Mouse (Mus musculus) forebrain, embryonic 13.5 days (tissue): ENCODE measurements around the gene Palm3. TPM values are rescaled to one million over a fixed set of nuclear protein-coding genes. Genes with fewer than 3 reads are reported as not detected.
A peak's percentile ranks its signal among the peaks of the same experiment; 100 is the strongest.

Experiments used
- ATAC-seq: fragments of 200-750 bp; cut with Nextera tagmentation; 2 replicates; pipeline ENCODE4 v1.8.0; 2017
- H3K27ac ChIP-seq: fragments of 300-500 bp; sonication (generic); 2 replicates; pipeline ENCODE4 v1.5.1; 2015; ENCODE audit warnings: inconsistent platforms, mild to moderate bottlenecking, moderate library complexity
- H3K27me3 ChIP-seq: fragments of 300-500 bp; sonication (generic); 2 replicates; pipeline ENCODE4 v1.6.1; 2015; ENCODE audit warnings: mild to moderate bottlenecking, inconsistent platforms
- H3K36me3 ChIP-seq: fragments of 300-500 bp; sonication (generic); 2 replicates; pipeline ENCODE4 v1.6.1; 2015; ENCODE audit warnings: mild to moderate bottlenecking, inconsistent platforms; ENCODE audit not compliant: poor library complexity, severe bottlenecking
- H3K4me1 ChIP-seq: fragments of 300-500 bp; sonication (generic); 2 replicates; pipeline ENCODE4 v1.6.1; 2015; ENCODE audit warnings: inconsistent platforms
- H3K4me2 ChIP-seq: fragments of 300-500 bp; sonication (generic); 2 replicates; pipeline ENCODE4 v1.6.1; 2015; ENCODE audit warnings: inconsistent platforms, mild to moderate bottlenecking, moderate library complexity
- H3K4me3 ChIP-seq: fragments of 300-500 bp; sonication (generic); 2 replicates; pipeline ENCODE4 v1.5.1; 2015; ENCODE audit warnings: mild to moderate bottlenecking, inconsistent platforms
- H3K9ac ChIP-seq: fragments of 300-500 bp; sonication (generic); 2 replicates; pipeline ENCODE4 v1.6.1; 2015; ENCODE audit warnings: mild to moderate bottlenecking, inconsistent platforms
- H3K9me3 ChIP-seq: fragments of 300-500 bp; sonication (generic); replicated peaks from 2 replicates; pipeline ENCODE4 v1.6.1; 2016; ENCODE audit warnings: inconsistent platforms
- WGBS: fragments of 180-500 bp; shearing (Covaris S2); methylation state at CpG from one replicate; pipeline ENCODE4 v1.1.7; 2015; 5-methylcytosine and 5-hydroxymethylcytosine counted together
- polyA plus RNA-seq: library from polyadenylated mRNA; unstranded; fragments of >200 nt; fragmentation: Nextera tagmentation; extraction: Ambion mirVana; gene quantifications from 2 replicates; pipeline ENCODE4 v1.2.1, GENCODE M21; 2015

Gene Palm3
- polyA plus RNA-seq, 1 experiment from 2014 or later, result 2.1 TPM

- peaks cover 48% of the 10 kb centered on the region for H3K27me3 ChIP-seq
Observed at GRCm38 (mm10) chr8:84038015-84038414, 16.7 kb downstream of the Palm3 start.

GRCm38 (mm10) chr8:84039050-84039449, 17.8 kb downstream of the Palm3 start:
- peak; percentile 55 for ATAC-seq
- Histone ChIP-seq H3K4me2 (no peak overlapping the region), H3K27ac (no peak overlapping the region), H3K9me3 (no peaks in the 10 kb centered on the region), H3K4me1 (peaks cover 15% of the 10 kb centered on the region), H3K9ac (no peak overlapping the region), H3K36me3 (no peaks in the 10 kb centered on the region), H3K4me3 (no peak overlapping the region), H3K27me3 (peaks cover 58% of the 10 kb centered on the region)
- 8% methylated on average over 5 of the region's 5 CpGs for WGBS

More at GRCm38 (mm10) chr8:84038015-84038414, 16.7 kb downstream of the Palm3 start:
- Histone ChIP-seq H3K9me3 (no peaks in the 10 kb centered on the region), H3K27ac (no peak overlapping the region), H3K4me2 (no peak overlapping the region), H3K4me3 (no peak overlapping the region), H3K4me1 (peaks cover 14% of the 10 kb centered on the region), H3K36me3 (no peaks in the 10 kb centered on the region), H3K9ac (no peak overlapping the region)
- 78% methylated on average over 5 of the region's 5 CpGs for WGBS
- no peak for ATAC-seq

- Histone ChIP-seq H3K27ac (no peak within 1 kb of the TSS), H3K9ac (peak within 1 kb of the TSS; percentile 34), H3K27me3 (peaks cover 68% of the 10 kb centered on the region), H3K4me2 (peak within 1 kb of the TSS; percentile 60), H3K9me3 (0 out of 2 replicates have a peak, but pooled peaks cover 2% of the 10 kb centered on the region), H3K4me3 (peak within 1 kb of the TSS; percentile 29), H3K36me3 (no peaks in the 10 kb centered on the region), H3K4me1 (peaks cover 24% of the 10 kb centered on the region)
- WGBS, result 3% methylated on average over 40 of the region's 40 CpGs
- ATAC-seq, result peak; percentile 58; the same call in 1 of the 2 replicates
Observed at GRCm38 (mm10) chr8:84042066-84042947, 21.0 kb downstream of the Palm3 start, which contains the start of gene Il27ra. Il27ra (minus strand) TSS chr8:84042589.

- no peak overlapping the region for H3K4me3 ChIP-seq
- no peak overlapping the region for H3K9ac ChIP-seq
- no peak overlapping the region for H3K27ac ChIP-seq
- no peak for ATAC-seq
- peaks cover 67% of the 10 kb centered on the region for H3K27me3 ChIP-seq
- H3K9me3 ChIP-seq, result 0 out of 2 replicates have a peak, but pooled peaks cover 2% of the 10 kb centered on the region
- WGBS, result 36% methylated on average over 12 of the region's 12 CpGs
- peaks cover 24% of the 10 kb centered on the region for H3K4me1 ChIP-seq
- H3K36me3 ChIP-seq, result no peaks in the 10 kb centered on the region
- peak overlapping the region; percentile 60; the same call in 1 of the 2 replicates for H3K4me2 ChIP-seq
Observed at GRCm38 (mm10) chr8:84042948-84043342, 21.7 kb downstream of the Palm3 start.

DNA sequence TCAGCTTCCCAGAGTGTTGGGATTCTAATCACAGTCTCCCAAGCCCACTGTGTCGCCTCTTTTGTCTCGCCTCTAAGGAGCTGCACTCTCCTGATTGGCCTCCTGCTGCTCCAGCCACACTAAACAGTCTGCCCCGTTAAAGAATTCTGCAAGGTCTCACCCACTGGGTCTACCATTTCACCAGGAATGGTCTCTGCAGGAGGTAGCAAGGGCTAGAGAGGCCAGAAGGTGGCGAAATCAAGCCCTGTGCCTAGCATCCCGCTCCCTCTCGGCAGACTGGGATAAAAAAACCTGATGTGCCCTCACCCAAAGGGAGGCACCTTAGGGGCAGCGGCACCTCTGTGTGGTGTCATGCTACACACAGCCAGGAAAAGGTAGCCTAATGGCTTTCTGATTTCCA, 22.8 kb downstream of the Palm3 start:
- Histone ChIP-seq H3K9ac (no peak overlapping the region), H3K4me2 (no peak overlapping the region), H3K9me3 (0 out of 2 replicates have a peak, but pooled peaks cover 2% of the 10 kb centered on the region), H3K4me3 (no peak overlapping the region), H3K4me1 (peaks cover 24% of the 10 kb centered on the region), H3K36me3 (no peaks in the 10 kb centered on the region), H3K27ac (no peak overlapping the region), H3K27me3 (peaks cover 61% of the 10 kb centered on the region)
- ATAC-seq, result no peak
- WGBS, result 5% methylated on average over 7 of the region's 7 CpGs

DNA sequence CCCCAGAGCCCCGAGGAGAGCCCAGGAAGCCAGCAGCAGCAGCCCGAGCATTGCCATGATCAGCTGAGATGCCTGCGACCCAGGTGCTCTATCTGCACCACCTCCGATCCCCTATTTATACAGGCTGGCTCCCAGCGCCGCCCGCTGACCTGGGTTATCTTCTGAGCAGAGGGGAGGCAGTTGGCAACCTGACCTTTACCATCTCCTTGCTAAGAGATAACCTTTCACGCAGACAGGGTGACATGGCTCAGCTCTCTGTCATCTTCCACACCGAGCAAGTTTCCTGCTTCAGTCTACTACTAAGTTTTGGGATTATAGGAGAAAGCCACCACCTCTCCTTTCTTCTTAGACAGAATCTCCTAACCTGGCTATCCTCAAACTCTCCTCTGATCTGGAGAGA, 23.6 kb downstream of the Palm3 start, which contains the start of gene Rln3:
Rln3 (minus strand) TSS at position 101 of the 400 bp plus-strand sequence.
- no peak within 1 kb of the TSS for H3K27ac ChIP-seq
- H3K9me3 ChIP-seq, result 0 out of 2 replicates have a peak, but pooled peaks cover 2% of the 10 kb centered on the region
- H3K36me3 ChIP-seq, result no peaks in the 10 kb centered on the region
- WGBS, result 11% methylated on average over 9 of the region's 9 CpGs
- no peak within 1 kb of the TSS for H3K4me2 ChIP-seq
- peaks cover 61% of the 10 kb centered on the region for H3K27me3 ChIP-seq
- no peak for ATAC-seq
- H3K4me1 ChIP-seq, result peaks cover 21% of the 10 kb centered on the region
- no peak within 1 kb of the TSS for H3K4me3 ChIP-seq
- H3K9ac ChIP-seq, result no peak within 1 kb of the TSS

- no peak overlapping the region for H3K27ac ChIP-seq
- 0 out of 2 replicates have a peak, but pooled peaks cover 2% of the 10 kb centered on the region for H3K9me3 ChIP-seq
- no peak overlapping the region for H3K4me2 ChIP-seq
- H3K4me1 ChIP-seq, result peaks cover 21% of the 10 kb centered on the region
- peaks cover 45% of the 10 kb centered on the region for H3K27me3 ChIP-seq
- no peak overlapping the region for H3K9ac ChIP-seq
- no peak for ATAC-seq
- H3K36me3 ChIP-seq, result no peaks in the 10 kb centered on the region
- 89% methylated on average over 3 of the region's 3 CpGs for WGBS
- H3K4me3 ChIP-seq, result no peak overlapping the region
Observed at GRCm38 (mm10) chr8:84046505-84046904, 25.2 kb downstream of the Palm3 start.

DNA sequence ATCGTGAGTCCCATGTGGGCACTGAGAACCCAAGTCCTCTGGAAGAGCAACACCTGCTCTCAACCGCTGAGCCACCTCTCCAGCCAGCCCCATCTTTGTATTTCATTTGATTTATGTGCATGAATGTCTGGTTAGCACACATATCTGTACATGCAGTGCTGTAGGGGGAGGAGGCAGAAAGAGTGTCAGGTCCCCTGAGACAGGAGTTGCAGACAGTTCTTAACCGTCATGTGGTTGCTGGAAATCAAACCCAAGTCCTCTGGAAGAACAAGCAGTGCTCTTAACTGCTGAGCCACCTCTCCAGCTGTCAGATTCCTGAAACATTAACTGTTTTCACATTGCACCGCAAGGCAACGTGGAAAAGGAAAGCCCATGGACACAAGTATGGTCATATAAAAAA, 26.9 kb downstream of the Palm3 start:
- H3K36me3 ChIP-seq, result no peaks in the 10 kb centered on the region
- 83% methylated on average over 5 of the region's 5 CpGs for WGBS
- no peak overlapping the region for H3K27ac ChIP-seq
- peaks cover 28% of the 10 kb centered on the region for H3K27me3 ChIP-seq
- H3K4me3 ChIP-seq, result no peak overlapping the region
- no peak for ATAC-seq
- 0 out of 2 replicates have a peak, but pooled peaks cover 2% of the 10 kb centered on the region for H3K9me3 ChIP-seq
- no peak overlapping the region for H3K4me2 ChIP-seq
- peaks cover 10% of the 10 kb centered on the region; the same call in 1 of the 2 replicates for H3K4me1 ChIP-seq
- no peak overlapping the region for H3K9ac ChIP-seq

DNA sequence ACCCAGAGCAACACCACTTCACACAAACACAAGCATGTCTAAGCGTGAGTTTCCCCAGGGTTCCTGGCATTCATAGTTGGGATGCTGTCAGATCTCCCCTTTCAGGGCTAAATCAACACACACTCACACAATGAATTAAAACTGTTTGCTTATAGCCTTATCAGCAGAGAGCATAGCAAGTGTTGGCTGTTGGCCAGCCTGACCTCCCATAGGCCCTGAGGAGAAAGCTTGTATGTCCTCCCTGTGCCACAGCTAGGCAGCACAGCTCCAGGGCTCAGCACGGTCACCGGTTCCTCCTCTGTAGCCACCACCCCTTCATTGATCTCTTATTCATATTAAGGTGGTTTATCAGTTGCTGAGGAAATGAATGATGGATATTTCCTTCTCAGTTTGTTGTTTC, 31.5 kb downstream of the Palm3 start:
- Histone ChIP-seq H3K4me2 (no peak overlapping the region), H3K9ac (no peak overlapping the region), H3K36me3 (no peaks in the 10 kb centered on the region), H3K9me3 (no peaks in the 10 kb centered on the region), H3K27me3 (no peaks in the 10 kb centered on the region), H3K4me1 (no peaks in the 10 kb centered on the region), H3K27ac (no peak overlapping the region), H3K4me3 (no peak overlapping the region)
- ATAC-seq, result no peak
- 88% methylated on average over 3 of the region's 3 CpGs for WGBS

- H3K4me3 ChIP-seq, result no peak overlapping the region
- no peaks in the 10 kb centered on the region for H3K4me1 ChIP-seq
- H3K36me3 ChIP-seq, result no peaks in the 10 kb centered on the region
- ATAC-seq, result no peak
- no peak overlapping the region for H3K9ac ChIP-seq
- WGBS, result 97% methylated on average over 5 of the region's 5 CpGs
- H3K27me3 ChIP-seq, result no peaks in the 10 kb centered on the region
- H3K9me3 ChIP-seq, result no peaks in the 10 kb centered on the region
- H3K27ac ChIP-seq, result no peak overlapping the region
- H3K4me2 ChIP-seq, result no peak overlapping the region
Observed at GRCm38 (mm10) chr8:84053229-84053628, 32.0 kb downstream of the Palm3 start.

DNA sequence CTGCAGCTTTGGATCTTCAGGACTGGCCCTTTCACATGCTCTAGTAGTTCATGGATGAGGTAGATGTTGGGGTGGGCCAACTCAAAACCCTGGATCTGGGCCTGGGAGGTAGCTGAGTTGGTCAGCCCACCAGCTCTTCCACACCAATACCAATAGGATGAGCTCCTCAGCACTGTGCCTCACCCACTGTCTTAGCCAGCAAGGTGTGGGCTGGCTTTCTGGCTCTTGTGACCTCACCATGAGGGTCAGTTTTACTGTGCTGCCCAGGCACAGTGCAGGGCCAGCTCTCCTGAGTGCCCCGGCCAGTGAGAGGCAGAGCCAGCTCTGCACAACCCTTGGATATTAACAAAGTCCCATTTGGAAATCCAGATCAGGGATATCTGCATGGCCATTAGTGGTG, 36.6 kb downstream of the Palm3 start:
- ATAC-seq, result no peak
- H3K27me3 ChIP-seq, result no peaks in the 10 kb centered on the region
- H3K4me1 ChIP-seq, result no peaks in the 10 kb centered on the region
- H3K9me3 ChIP-seq, result no peaks in the 10 kb centered on the region
- 100% methylated on average over 1 of the region's 1 CpGs for WGBS
- no peak overlapping the region for H3K4me2 ChIP-seq
- no peak overlapping the region for H3K9ac ChIP-seq
- H3K4me3 ChIP-seq, result no peak overlapping the region
- no peaks in the 10 kb centered on the region for H3K36me3 ChIP-seq
- H3K27ac ChIP-seq, result no peak overlapping the region

DNA sequence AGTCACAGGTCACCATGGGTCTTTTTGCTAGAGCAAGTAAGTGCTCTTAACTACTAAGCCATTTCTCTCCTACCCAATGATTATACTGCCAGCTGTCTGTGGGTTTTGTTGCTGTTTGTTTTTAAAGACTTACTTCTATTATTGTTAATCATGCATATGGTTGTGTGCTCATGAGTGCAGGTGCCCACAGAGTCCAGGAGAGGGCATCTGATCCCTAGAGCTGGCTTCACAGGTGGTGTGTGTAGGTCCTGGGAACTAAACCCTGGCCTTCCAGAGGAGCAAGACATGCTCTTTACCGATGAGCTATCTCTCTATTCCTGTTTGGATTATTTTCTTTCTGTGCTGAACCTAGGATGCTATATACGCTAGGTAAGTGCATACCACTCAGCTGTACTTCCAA, 38.0 kb downstream of the Palm3 start:
- H3K4me2 ChIP-seq, result no peak overlapping the region
- H3K9me3 ChIP-seq, result no peaks in the 10 kb centered on the region
- H3K9ac ChIP-seq, result no peak overlapping the region
- no peaks in the 10 kb centered on the region for H3K36me3 ChIP-seq
- H3K4me3 ChIP-seq, result no peak overlapping the region
- H3K4me1 ChIP-seq, result no peaks in the 10 kb centered on the region
- no peak overlapping the region for H3K27ac ChIP-seq
- no peak for ATAC-seq
- 96% methylated on average over 2 of the region's 2 CpGs for WGBS
- no peaks in the 10 kb centered on the region for H3K27me3 ChIP-seq
